Mouse (Mus musculus) E14TG2a.4 (cell line): Measurements from ENCODE around the gene Tbc1d12.

ENCODE experiments used
- CTCF ChIP-seq: conservative IDR thresholded peaks from 2 replicates; pipeline ENCODE4 v1.5.1; 2014; ENCODE audit warnings: low read length
- NANOG ChIP-seq: IDR thresholded peaks from 2 replicates; pipeline ENCODE4 v1.6.1; 2014; ENCODE audit warnings: borderline replicate concordance, low read length, mixed read lengths

DNA sequence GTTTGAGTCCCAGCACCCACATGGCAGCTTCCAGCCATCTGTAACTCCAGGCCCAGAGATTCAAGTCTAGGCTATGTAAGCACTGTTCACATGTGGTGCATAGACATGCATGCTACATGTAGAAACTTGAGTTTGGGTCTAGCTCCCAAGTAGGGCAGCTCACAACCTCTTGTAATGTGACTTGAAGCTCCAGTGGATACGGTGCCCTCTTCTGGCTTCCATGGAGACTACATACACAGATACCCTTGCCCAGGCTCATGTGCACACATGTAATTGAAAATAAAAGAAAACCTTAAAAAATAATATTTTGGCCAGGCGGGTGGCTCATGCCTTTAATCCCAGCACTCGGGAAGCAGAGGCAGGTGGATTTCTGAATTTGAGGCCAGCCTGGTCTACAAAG is 21.8 kb downstream of the Tbc1d12 start:
- TF ChIP-seq CTCF: no peak; the same call in 1 of the 2 replicates
- no peak for TF ChIP-seq NANOG
